Mouse (Mus musculus) forebrain, embryonic 13.5 days (tissue): Measurements from ENCODE around the gene 2210010C04Rik. TPM values are rescaled to one million over a fixed set of nuclear protein-coding genes. Genes with fewer than 3 reads are reported as not detected.

Source experiments
- ATAC-seq: fragments of 200-750 bp; cut with Nextera tagmentation; 2 replicates; pipeline ENCODE4 v1.8.0; 2017
- H3K27ac ChIP-seq: fragments of 300-500 bp; sonication (generic); 2 replicates; pipeline ENCODE4 v1.5.1; 2015; ENCODE audit warnings: inconsistent platforms, mild to moderate bottlenecking, moderate library complexity
- H3K27me3 ChIP-seq: fragments of 300-500 bp; sonication (generic); 2 replicates; pipeline ENCODE4 v1.6.1; 2015; ENCODE audit warnings: mild to moderate bottlenecking, inconsistent platforms
- H3K36me3 ChIP-seq: fragments of 300-500 bp; sonication (generic); 2 replicates; pipeline ENCODE4 v1.6.1; 2015; ENCODE audit warnings: mild to moderate bottlenecking, inconsistent platforms; ENCODE audit not compliant: poor library complexity, severe bottlenecking
- H3K4me1 ChIP-seq: fragments of 300-500 bp; sonication (generic); 2 replicates; pipeline ENCODE4 v1.6.1; 2015; ENCODE audit warnings: inconsistent platforms
- H3K4me2 ChIP-seq: fragments of 300-500 bp; sonication (generic); 2 replicates; pipeline ENCODE4 v1.6.1; 2015; ENCODE audit warnings: inconsistent platforms, mild to moderate bottlenecking, moderate library complexity
- H3K4me3 ChIP-seq: fragments of 300-500 bp; sonication (generic); 2 replicates; pipeline ENCODE4 v1.5.1; 2015; ENCODE audit warnings: mild to moderate bottlenecking, inconsistent platforms
- H3K9ac ChIP-seq: fragments of 300-500 bp; sonication (generic); 2 replicates; pipeline ENCODE4 v1.6.1; 2015; ENCODE audit warnings: mild to moderate bottlenecking, inconsistent platforms
- H3K9me3 ChIP-seq: fragments of 300-500 bp; sonication (generic); replicated peaks from 2 replicates; pipeline ENCODE4 v1.6.1; 2016; ENCODE audit warnings: inconsistent platforms
- WGBS: fragments of 180-500 bp; shearing (Covaris S2); methylation state at CpG from one replicate; pipeline ENCODE4 v1.1.7; 2015; 5-methylcytosine and 5-hydroxymethylcytosine counted together
- polyA plus RNA-seq: library from polyadenylated mRNA; unstranded; fragments of >200 nt; fragmentation: Nextera tagmentation; extraction: Ambion mirVana; gene quantifications from 2 replicates; pipeline ENCODE4 v1.2.1, GENCODE M21; 2015

Gene 2210010C04Rik
- polyA plus RNA-seq, 1 experiment from 2014 or later, result not detected

DNA sequence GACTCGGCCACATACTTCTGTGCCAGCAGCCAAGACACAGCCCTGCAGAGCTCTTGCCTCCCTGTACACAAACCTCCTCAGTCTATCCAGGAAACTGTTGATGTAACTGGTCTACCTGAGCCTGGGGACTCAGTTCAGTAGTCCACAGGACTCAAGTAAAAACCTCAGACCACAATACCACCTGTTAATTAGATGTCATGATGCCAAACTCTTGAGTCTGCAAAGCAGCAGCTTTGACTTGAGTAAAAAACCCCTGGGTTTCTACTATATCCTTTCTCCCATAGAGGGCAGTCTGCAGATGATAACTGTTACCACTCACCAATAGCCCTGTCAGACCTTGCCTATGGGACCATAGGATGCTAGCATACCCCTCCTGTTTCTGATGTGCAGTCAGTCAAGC is 12.7 kb upstream of the 2210010C04Rik start:
- Histone ChIP-seq H3K4me1 (no peaks in the 10 kb centered on the region), H3K27ac (no peak overlapping the region), H3K9ac (no peak overlapping the region), H3K4me2 (no peak overlapping the region), H3K36me3 (no peaks in the 10 kb centered on the region), H3K9me3 (no peaks in the 10 kb centered on the region), H3K27me3 (no peaks in the 10 kb centered on the region), H3K4me3 (no peak overlapping the region)
- 89% methylated on average over 1 of the region's 1 CpGs for WGBS
- no peak for ATAC-seq

DNA sequence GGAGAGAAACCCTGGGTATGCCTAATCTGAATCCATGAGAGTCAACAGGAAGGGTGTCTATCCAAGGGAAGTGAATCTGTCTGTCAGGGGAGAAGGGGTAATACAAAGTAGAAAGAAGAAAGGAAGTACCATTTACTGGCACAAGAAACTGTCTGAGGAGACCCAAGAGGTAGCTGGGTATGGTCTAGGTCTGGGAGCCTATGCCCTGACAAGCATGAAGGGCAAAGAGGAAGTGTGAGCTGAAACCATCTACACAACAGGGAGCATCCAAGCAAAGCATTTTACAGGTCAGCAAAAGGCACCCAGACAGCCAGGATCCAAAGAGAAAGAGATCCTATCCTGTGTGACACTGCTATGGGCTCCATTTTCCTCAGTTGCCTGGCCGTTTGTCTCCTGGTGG is 11.9 kb upstream of the 2210010C04Rik start:
- Histone ChIP-seq H3K4me3 (no peak overlapping the region), H3K4me2 (no peak overlapping the region), H3K27me3 (no peaks in the 10 kb centered on the region), H3K9ac (no peak overlapping the region), H3K36me3 (no peaks in the 10 kb centered on the region), H3K9me3 (no peaks in the 10 kb centered on the region), H3K4me1 (no peaks in the 10 kb centered on the region), H3K27ac (no peak overlapping the region)
- WGBS, result 96% methylated on average over 1 of the region's 1 CpGs
- ATAC-seq, result no peak

DNA sequence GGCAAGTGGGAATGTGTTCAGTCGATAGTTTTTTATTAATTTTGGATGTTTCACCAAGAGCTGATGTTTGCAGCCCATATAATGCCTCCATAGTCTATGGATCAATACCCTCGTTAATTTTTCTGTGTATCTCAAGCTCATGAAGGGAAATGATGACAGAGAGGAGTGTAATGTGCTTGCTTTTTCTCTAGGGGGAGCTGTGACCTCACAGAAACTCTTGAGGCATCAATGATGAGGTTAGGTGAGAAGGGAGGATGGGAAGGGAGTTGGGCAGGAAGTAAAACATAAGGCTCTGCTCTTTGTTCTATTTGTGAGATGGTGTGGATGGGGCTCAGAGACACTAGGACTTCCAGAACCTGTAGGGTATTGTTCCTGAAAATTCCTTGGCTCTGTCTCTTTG is 11.2 kb upstream of the 2210010C04Rik start:
- H3K27me3 ChIP-seq, result no peaks in the 10 kb centered on the region
- no peaks in the 10 kb centered on the region for H3K36me3 ChIP-seq
- H3K4me3 ChIP-seq, result no peak overlapping the region
- no peaks in the 10 kb centered on the region for H3K9me3 ChIP-seq
- no peak overlapping the region for H3K9ac ChIP-seq
- H3K4me1 ChIP-seq, result no peaks in the 10 kb centered on the region
- ATAC-seq, result no peak
- 69% methylated on average over 2 of the region's 2 CpGs for WGBS
- H3K4me2 ChIP-seq, result no peak overlapping the region
- no peak overlapping the region for H3K27ac ChIP-seq

DNA sequence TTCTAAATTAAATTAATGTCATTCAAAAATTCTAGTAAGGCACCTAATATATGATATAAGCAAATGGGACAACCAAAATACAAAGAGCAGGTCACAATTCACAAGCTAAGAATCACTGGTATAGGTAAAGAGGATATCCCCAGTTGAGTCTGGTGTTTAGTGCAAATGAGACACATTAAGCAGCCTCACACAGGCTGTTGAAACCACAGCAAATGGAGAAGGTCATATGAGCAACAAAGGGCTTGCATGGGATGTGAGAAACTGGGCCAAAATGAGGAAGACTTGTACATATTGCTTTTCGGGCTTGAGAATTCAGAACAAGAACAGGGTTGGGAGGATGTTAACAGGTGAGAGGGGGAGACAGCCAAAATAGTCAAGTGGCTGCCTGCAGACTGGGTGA is 9.4 kb upstream of the 2210010C04Rik start:
- H3K9me3 ChIP-seq, result no peaks in the 10 kb centered on the region
- no peak overlapping the region for H3K9ac ChIP-seq
- H3K27ac ChIP-seq, result no peak overlapping the region
- no peak for ATAC-seq
- H3K4me2 ChIP-seq, result no peak overlapping the region
- no peak overlapping the region for H3K4me3 ChIP-seq
- H3K36me3 ChIP-seq, result no peaks in the 10 kb centered on the region
- H3K27me3 ChIP-seq, result no peaks in the 10 kb centered on the region
- H3K4me1 ChIP-seq, result no peaks in the 10 kb centered on the region
- WGBS, result 95% methylated on average over 1 of the region's 1 CpGs

DNA sequence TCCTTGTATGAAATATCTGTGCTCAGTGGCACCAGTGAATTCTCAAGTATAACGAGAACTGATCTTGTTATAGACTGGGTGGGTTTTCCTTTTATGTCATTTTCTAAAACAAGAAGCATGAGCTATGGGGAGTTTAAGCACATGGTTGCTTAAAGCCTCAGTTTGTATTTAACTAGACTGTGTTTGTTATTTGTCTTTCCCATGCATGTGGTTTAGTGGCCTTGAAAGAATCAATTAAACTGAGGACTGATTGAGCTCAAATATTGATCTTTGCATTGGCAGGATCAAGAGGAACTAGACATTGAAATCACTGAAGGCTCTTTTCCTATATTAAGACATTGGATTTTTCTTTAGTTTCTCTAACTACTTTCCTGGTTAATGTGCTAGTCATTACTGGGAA is 9.0 kb upstream of the 2210010C04Rik start:
- no peak overlapping the region for H3K4me3 ChIP-seq
- H3K9me3 ChIP-seq, result no peaks in the 10 kb centered on the region
- no peaks in the 10 kb centered on the region for H3K36me3 ChIP-seq
- no peaks in the 10 kb centered on the region for H3K4me1 ChIP-seq
- 74% methylated on average over 1 of the region's 1 CpGs for WGBS
- no peak overlapping the region for H3K9ac ChIP-seq
- H3K27me3 ChIP-seq, result no peaks in the 10 kb centered on the region
- H3K27ac ChIP-seq, result no peak overlapping the region
- ATAC-seq, result no peak
- no peak overlapping the region for H3K4me2 ChIP-seq

DNA sequence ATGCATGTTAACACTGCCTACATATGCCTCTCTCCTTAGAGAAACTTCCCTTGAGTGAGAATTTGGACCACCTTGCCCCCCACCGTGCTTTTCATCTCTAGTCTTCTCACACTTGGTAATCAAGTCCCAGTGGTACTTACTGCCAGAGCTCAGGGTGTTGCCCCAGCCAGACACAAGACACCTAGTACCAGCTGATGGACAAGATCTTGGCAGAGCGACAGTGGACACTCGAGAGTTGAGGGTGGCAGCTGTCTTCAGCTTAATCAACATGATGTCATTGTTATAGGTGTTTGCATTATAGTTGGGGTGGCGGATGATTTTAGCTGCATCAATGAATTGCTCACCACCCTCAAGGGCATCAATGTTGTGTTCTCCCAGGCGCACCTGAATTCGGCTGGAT is 2.5 kb downstream of the 2210010C04Rik start:
- H3K4me2 ChIP-seq, result no peak overlapping the region
- no peak for ATAC-seq
- H3K4me3 ChIP-seq, result no peak overlapping the region
- H3K36me3 ChIP-seq, result no peaks in the 10 kb centered on the region
- no peak overlapping the region for H3K27ac ChIP-seq
- H3K9ac ChIP-seq, result no peak overlapping the region
- H3K9me3 ChIP-seq, result no peaks in the 10 kb centered on the region
- no peaks in the 10 kb centered on the region for H3K27me3 ChIP-seq
- WGBS, result 84% methylated on average over 6 of the region's 6 CpGs
- no peaks in the 10 kb centered on the region for H3K4me1 ChIP-seq

DNA sequence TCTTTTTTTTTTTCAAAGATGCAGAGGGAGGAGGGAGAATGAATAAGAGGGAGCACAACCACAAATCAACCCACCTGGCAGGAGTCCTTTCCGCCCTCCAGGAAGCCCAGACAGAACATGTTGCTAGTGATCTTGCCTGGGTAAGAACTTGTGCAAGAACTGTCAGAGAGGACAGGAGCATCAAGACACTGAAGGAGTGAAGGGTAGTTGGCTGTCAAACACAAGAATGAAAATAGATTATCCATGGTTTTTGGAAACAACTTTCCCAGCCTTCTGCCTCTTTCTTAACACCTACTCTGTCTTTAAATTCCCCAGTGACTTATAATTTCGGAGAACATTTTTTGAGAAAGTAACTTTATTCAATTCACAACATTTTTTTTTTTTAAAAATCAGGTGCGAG is 3.1 kb downstream of the 2210010C04Rik start:
- 83% methylated on average over 3 of the region's 3 CpGs for WGBS
- H3K27ac ChIP-seq, result no peak overlapping the region
- H3K4me2 ChIP-seq, result no peak overlapping the region
- no peaks in the 10 kb centered on the region for H3K9me3 ChIP-seq
- no peak overlapping the region for H3K9ac ChIP-seq
- H3K4me1 ChIP-seq, result no peaks in the 10 kb centered on the region
- no peaks in the 10 kb centered on the region for H3K36me3 ChIP-seq
- H3K4me3 ChIP-seq, result no peak overlapping the region
- ATAC-seq, result no peak
- H3K27me3 ChIP-seq, result no peaks in the 10 kb centered on the region

DNA sequence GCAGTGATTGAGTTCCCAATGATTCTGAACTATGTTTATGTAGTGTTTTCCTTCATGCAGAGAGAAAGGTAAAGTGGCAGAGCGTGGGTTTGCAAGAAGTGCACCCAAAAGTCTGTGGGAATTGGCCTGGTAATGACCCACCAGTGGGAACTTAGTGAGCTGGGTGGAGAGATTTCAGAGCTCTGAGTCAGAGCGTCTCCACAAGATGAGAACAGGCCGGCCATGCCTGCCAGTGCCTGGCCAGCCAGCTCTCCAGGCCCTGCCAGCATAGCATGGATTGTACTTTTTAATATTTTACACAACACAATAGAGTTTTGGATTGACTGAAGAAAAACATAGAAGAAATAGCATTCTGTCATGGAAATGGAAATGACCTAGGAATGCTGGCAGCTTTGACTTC is 4.5 kb downstream of the 2210010C04Rik start:
- Histone ChIP-seq H3K9ac (no peak overlapping the region), H3K4me3 (no peak overlapping the region), H3K4me1 (no peaks in the 10 kb centered on the region), H3K27me3 (no peaks in the 10 kb centered on the region), H3K36me3 (no peaks in the 10 kb centered on the region), H3K9me3 (no peaks in the 10 kb centered on the region), H3K27ac (no peak overlapping the region), H3K4me2 (no peak overlapping the region)
- no peak for ATAC-seq
- 90% methylated on average over 3 of the region's 3 CpGs for WGBS

DNA sequence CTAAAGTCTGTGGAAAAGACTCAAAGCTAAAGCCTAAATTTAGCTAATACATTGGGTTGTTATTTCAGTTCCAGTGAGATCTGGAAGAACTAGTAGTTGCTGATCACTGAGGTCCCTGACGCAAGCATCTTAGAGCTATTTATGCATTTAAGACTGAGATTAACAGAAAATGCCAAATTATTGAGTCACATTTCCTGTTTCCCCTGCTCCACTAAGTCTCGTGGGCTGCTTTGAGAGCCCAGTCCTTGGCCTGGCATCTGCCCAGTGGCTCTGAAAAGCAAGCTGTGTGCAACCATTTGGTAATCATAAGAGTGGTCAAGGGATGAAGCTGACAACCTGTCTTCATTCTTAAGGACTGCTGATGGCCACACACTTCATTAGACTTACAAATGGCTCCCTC is 8.3 kb downstream of the 2210010C04Rik start:
- ATAC-seq, result no peak
- no peak overlapping the region for H3K4me3 ChIP-seq
- H3K27me3 ChIP-seq, result no peaks in the 10 kb centered on the region
- H3K36me3 ChIP-seq, result no peaks in the 10 kb centered on the region
- H3K4me2 ChIP-seq, result no peak overlapping the region
- no peaks in the 10 kb centered on the region for H3K4me1 ChIP-seq
- 40% methylated on average over 2 of the region's 2 CpGs for WGBS
- no peaks in the 10 kb centered on the region for H3K9me3 ChIP-seq
- no peak overlapping the region for H3K9ac ChIP-seq
- H3K27ac ChIP-seq, result no peak overlapping the region

DNA sequence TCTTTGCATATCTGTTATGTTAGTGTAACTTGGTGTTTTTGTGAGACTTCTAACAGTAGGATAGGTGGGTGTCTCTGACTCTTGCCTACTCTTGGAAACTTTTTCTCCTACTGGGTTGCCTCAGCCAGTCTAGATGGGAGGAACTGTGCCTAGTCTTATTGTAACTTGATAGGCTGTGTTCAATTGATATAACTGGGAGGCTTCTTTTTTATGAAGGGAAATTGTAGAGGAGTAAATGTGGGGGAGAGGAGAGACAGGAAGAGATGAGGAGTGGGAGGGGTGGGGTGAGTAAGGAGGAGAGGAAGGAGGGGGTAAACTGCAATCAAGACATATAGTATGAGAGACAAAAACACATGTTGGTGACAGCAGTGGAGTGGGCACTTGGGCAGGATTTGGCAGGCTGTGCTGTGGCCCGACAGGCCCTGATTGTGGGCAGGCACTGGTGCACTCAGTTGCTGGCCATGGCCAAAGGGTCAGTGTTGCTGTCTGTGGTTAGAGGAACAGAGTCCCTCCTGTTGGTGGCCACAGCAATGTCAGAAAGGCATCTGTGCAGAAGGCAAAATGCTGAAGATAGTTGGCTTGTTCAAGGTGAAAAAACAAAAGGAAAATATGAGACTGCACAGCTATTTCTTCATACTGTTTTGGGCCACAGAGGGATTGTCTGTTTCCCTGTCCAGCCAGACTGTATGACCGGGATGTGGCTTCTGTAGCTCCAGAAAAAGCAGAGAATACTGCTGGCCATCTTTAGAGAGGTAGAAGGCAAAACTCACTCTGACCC is 9.2 kb downstream of the 2210010C04Rik start:
- no peaks in the 10 kb centered on the region for H3K27me3 ChIP-seq
- H3K9ac ChIP-seq, result no peak overlapping the region
- no peak overlapping the region for H3K4me2 ChIP-seq
- no peak overlapping the region for H3K27ac ChIP-seq
- WGBS, result 82% methylated on average over 2 of the region's 2 CpGs
- H3K4me1 ChIP-seq, result no peaks in the 10 kb centered on the region
- H3K4me3 ChIP-seq, result no peak overlapping the region
- no peaks in the 10 kb centered on the region for H3K9me3 ChIP-seq
- ATAC-seq, result no peak
- H3K36me3 ChIP-seq, result no peaks in the 10 kb centered on the region

DNA sequence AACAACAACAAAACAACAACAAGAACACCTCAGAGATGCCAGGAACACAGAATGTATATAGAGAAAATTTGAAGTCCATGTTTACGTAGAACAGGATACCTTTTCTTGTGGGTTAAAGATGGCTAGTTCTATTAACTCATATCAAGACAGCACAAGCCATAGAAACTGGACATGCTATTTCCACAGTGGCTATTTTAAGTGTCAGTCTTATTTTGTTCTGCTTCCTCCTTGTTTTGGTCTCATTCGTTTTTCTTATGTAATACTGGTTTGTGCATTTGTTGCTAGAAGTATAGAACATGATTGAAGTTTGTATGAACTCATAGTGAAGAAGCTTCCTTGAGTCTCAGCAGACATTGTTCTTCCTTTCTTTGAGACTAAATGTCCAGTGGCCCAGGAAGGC is 16.2 kb downstream of the 2210010C04Rik start:
- Histone ChIP-seq H3K9ac (no peak overlapping the region), H3K27ac (no peak overlapping the region), H3K9me3 (no peaks in the 10 kb centered on the region), H3K4me3 (no peak overlapping the region), H3K36me3 (no peaks in the 10 kb centered on the region), H3K4me2 (no peak overlapping the region), H3K27me3 (no peaks in the 10 kb centered on the region), H3K4me1 (no peaks in the 10 kb centered on the region)
- 80% methylated on average over 2 of the region's 2 CpGs for WGBS
- no peak for ATAC-seq

DNA sequence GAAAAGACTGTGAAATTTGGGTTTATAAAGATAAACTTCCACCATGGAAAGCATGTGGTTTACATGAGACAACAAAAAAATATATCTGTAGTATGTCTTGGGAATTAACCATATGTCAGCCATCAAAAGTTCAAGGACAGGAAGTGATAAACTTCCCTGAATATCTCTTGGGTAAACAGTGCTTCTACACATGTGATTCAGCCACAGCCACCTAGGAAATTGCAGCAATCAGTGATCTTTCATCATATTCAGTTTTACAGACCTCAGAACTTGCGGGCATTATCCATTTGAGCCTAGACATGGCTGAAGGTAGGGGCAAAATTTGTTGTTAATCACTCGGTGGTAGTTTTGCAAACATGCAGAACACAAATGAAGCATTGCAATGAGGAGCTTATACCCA is 16.7 kb downstream of the 2210010C04Rik start:
- no peak for ATAC-seq
- H3K4me2 ChIP-seq, result no peak overlapping the region
- no peak overlapping the region for H3K4me3 ChIP-seq
- WGBS, result 89% methylated on average over 2 of the region's 2 CpGs
- H3K9ac ChIP-seq, result no peak overlapping the region
- H3K27me3 ChIP-seq, result no peaks in the 10 kb centered on the region
- H3K27ac ChIP-seq, result no peak overlapping the region
- H3K36me3 ChIP-seq, result no peaks in the 10 kb centered on the region
- no peaks in the 10 kb centered on the region for H3K4me1 ChIP-seq
- no peaks in the 10 kb centered on the region for H3K9me3 ChIP-seq

DNA sequence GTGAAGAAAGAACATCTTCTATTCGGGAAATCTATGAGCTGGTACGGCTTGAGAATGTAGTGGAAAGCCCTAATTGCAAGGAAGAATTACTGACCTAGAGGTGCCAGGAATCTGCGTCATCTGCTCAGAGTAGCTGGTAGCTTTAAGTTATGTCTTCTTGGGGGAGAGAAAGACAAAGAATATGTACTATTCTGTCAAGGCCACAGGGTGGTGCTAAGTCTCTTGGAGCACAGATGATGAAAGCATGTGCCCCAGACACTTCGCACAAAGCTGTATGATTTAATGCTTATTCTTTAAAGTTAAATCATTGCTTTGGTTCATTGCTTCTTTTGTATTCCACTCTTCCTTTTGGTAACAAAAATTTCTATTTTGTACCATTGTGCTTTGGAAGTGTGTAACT is 20.2 kb downstream of the 2210010C04Rik start:
- Histone ChIP-seq H3K4me3 (no peak overlapping the region), H3K9ac (no peak overlapping the region), H3K4me1 (no peaks in the 10 kb centered on the region), H3K36me3 (no peaks in the 10 kb centered on the region), H3K4me2 (no peak overlapping the region), H3K27ac (no peak overlapping the region), H3K9me3 (no peaks in the 10 kb centered on the region), H3K27me3 (no peaks in the 10 kb centered on the region)
- WGBS, result 73% methylated on average over 4 of the region's 4 CpGs
- ATAC-seq, result no peak
